Mouse (Mus musculus) liver, embryonic 11.5 days (tissue): Measurements from ENCODE around the gene Trit1. TPM values are rescaled to one million over a fixed set of nuclear protein-coding genes. Genes with fewer than 3 reads are reported as not detected.
"Not testable (repeated sequence)": the region's sequence is repeated elsewhere in the genome, so short reads cannot be mapped to it uniquely, and the experiment has no call there.

ENCODE experiments used
- ATAC-seq: fragments of 200-750 bp; cut with Nextera tagmentation; replicated peaks from 2 replicates; pipeline ENCODE4 v1.8.0; 2017; ENCODE audit warnings: moderate number of reproducible peaks, mild to moderate bottlenecking, moderate TSS enrichment, moderate library complexity; ENCODE audit not compliant: low FRiP score
- DNase-seq: peaks from one replicate; pipeline ENCODE4 v3.0.0-alpha.2; 2017; ENCODE audit warnings: low spot score
- H3K27ac ChIP-seq: fragments of 300-500 bp; sonication (generic); 2 replicates; pipeline ENCODE4 v1.5.1; 2014; ENCODE audit warnings: mild to moderate bottlenecking, low read depth, low read length, control low read depth
- H3K27me3 ChIP-seq: fragments of 300-500 bp; sonication (generic); replicated peaks from 2 replicates; pipeline ENCODE4 v1.6.1; 2014; ENCODE audit warnings: low read length, mixed read lengths; ENCODE audit not compliant: control insufficient read depth, insufficient read depth
- H3K36me3 ChIP-seq: fragments of 300-500 bp; sonication (generic); 2 replicates; pipeline ENCODE4 v1.6.1; 2014; ENCODE audit warnings: mild to moderate bottlenecking, low read length, moderate library complexity, mixed read lengths; ENCODE audit not compliant: control insufficient read depth, insufficient read depth
- H3K4me1 ChIP-seq: fragments of 300-500 bp; sonication (generic); replicated peaks from 2 replicates; pipeline ENCODE4 v1.6.1; 2014; ENCODE audit warnings: low read length, mixed read lengths; ENCODE audit not compliant: control insufficient read depth, insufficient read depth
- H3K4me2 ChIP-seq: fragments of 300-500 bp; sonication (generic); 2 replicates; pipeline ENCODE4 v1.6.1; 2014; ENCODE audit warnings: mild to moderate bottlenecking, control low read depth, moderate library complexity
- H3K4me3 ChIP-seq: fragments of 300-500 bp; sonication (generic); 2 replicates; pipeline ENCODE4 v1.5.1; 2014; ENCODE audit warnings: low read depth, low read length, control low read depth
- H3K9ac ChIP-seq: fragments of 300-500 bp; sonication (generic); 2 replicates; pipeline ENCODE4 v1.6.1; 2014; ENCODE audit warnings: low read depth, low read length, control low read depth
- H3K9me3 ChIP-seq: fragments of 300-500 bp; sonication (generic); 2 replicates; pipeline ENCODE4 v1.6.1; 2016; ENCODE audit warnings: low read length, inconsistent platforms, mixed read lengths; ENCODE audit not compliant: control insufficient read depth
- WGBS: fragments of 180-500 bp; shearing (Covaris S2); extraction: QIAGEN DNeasy Blood & Tissue Kit; methylation state at CpG from one replicate; pipeline ENCODE4 v1.1.7; 2014; 5-methylcytosine and 5-hydroxymethylcytosine counted together
- polyA plus RNA-seq: library from polyadenylated mRNA; unstranded; fragments of >200 nt; fragmentation: Nextera tagmentation; extraction: Ambion mirVana; gene quantifications from 2 replicates; pipeline ENCODE4 v1.2.1, GENCODE M21; 2014

The Trit1 gene
- polyA plus RNA-seq, 1 experiment from 2014 or later = 17.2 TPM

DNA sequence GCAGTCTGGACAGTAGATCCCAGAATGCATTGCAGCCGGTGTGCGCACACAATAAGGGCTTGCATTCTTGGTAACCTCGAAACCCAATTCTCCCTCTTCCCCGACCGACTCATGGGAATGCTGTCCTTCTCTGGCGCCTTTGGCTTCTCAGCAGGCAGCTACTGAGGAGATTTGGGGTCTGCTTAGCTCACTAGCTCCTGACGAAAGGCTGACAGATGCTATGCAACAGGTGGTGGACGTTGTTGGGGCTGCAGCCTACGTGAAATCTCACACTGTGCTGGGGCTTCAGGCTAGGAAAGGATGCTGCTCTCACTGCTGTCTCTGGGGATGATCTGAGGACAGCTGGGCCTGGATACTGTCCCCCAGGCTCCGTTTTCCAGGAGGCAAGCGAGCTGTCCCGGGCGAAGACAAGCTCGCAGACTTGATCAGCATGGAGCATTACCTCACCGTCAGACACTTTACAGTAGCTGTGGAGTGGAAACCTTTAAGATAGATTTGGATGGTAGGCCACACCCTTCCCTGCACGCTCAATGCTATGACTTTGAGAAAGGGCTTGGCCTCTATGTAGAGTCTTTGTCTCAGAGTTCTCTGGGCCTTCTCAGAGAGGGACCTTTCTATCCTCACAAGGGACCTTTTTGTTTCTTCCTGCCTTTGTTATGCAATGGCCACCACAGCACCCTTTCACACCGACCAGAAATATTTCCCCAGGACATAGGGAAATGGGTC, 15.6 kb upstream of the Trit1 start:
- Histone ChIP-seq H3K9ac (no peak overlapping the region), H3K27ac (no peak overlapping the region), H3K4me1 (peaks cover 8% of the 10 kb centered on the region), H3K4me2 (no peak overlapping the region), H3K36me3 (no peaks in the 10 kb centered on the region), H3K9me3 (no peaks in the 10 kb centered on the region), H3K4me3 (no peak overlapping the region), H3K27me3 (peaks cover 50% of the 10 kb centered on the region)
- ATAC-seq = no peak
- DNase-seq = no peak
- 69% methylated on average over 17 of the region's 17 CpGs for WGBS

DNA sequence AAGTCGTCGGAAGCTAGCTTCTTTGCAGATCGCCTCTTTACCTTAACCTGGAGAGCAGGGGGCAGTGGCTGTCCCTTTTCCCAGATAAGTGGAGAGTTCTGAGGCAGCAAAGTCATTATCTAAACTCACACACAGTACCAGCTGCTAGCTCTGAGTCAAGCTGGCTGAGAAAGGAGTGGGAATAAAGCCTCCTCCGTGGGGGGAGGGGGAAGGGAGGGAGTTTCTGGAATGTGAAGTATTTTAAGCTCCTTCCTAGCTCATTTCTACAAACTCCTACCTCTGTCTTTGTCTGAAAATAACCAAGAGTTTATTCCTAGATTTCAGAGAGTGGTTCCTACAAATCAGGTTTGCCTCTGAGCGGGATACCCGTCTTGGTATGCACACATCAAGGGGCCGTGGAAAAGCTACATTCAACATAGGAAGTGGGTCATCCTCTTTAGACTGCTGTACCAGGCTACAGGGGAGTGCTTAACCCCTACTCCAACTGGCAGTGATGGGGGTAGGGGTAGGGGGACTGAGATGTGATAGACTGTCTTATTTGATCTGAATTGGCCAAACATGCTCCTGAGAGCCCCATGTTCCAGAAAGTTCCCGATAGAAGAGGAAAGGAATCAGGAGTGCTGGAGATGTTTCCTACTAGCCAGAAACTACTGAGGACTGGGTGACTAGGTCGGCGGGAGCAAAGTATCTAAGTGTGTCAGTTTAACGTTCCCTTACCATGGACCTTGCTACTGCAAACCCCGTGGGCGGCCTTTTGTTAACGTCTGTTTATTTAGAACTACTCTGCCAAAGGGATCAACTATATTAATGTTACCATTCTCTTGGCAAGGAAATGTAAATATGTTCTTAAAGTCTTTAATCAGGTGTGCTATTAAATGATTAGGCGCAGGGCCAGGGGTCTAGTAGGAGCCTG, 11.1 kb upstream of the Trit1 start:
- no peak for DNase-seq
- H3K4me2 ChIP-seq = peak overlapping the region; percentile 31; the same call in 1 of the 2 replicates
- no peak overlapping the region for H3K4me3 ChIP-seq
- peak; percentile 56 for ATAC-seq
- H3K9ac ChIP-seq = no peak overlapping the region
- H3K4me1 ChIP-seq = peaks cover 8% of the 10 kb centered on the region
- H3K36me3 ChIP-seq = no peaks in the 10 kb centered on the region
- WGBS = 40% methylated on average over 15 of the region's 15 CpGs
- H3K27ac ChIP-seq = no peak overlapping the region
- H3K9me3 ChIP-seq = no peaks in the 10 kb centered on the region
- peaks cover 4% of the 10 kb centered on the region for H3K27me3 ChIP-seq

DNA sequence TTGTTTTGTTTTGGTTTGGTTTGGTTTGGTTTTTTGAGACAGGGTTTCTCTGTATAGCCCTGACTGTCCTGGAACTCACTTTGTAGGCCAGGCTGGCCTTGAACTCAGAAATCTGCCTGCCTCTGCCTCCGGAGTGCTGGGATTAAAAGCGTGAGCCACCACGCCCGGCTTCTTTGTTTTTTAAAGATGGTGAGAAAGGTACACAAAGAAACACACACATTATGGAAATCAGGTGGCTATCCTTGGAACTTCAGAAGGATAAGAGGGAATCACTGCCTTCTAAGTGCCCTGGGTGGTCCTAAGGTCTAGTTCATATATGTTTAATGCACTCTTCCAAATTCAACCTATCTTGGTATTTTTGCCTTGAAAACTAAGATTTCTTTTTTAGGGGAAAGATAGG, 3.9 kb upstream of the Trit1 start:
- not testable (repeated sequence) for ATAC-seq

DNA sequence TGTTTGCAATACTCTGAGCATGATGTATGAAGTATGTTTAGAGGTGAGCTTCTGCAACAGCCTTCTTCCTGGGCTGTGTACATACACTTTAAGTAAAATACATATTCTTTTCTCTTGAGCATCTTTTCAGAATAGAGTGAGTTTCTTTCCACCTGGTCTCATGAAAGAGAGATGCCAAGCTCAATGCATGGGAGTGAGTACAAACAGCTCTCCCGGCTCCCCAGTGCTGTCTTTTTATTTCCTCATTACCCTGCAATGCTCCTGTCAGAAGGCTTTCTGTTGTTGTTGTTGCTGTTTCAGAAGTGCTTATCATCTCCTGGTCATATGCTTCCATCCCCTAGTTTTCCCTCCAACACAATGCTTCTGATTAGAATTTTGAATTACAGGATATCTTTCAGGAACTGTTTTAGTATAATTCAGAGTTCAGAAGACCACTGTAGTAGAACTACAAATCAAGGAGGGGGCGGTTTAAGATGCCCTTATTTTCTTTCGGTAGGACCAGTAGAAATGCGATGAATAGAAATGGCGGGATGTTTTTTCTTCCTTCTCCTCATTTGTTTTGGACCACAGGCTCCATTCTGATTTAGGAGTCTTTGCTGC, 3.0 kb upstream of the Trit1 start:
- H3K36me3 ChIP-seq = no peaks in the 10 kb centered on the region
- H3K27ac ChIP-seq = no peak overlapping the region
- DNase-seq = no peak
- WGBS = 62% methylated on average over 5 of the region's 5 CpGs
- no peak for ATAC-seq
- H3K4me1 ChIP-seq = peaks cover 10% of the 10 kb centered on the region
- H3K4me3 ChIP-seq = no peak overlapping the region
- H3K9me3 ChIP-seq = no peaks in the 10 kb centered on the region
- H3K4me2 ChIP-seq = no peak overlapping the region
- H3K9ac ChIP-seq = no peak overlapping the region
- H3K27me3 ChIP-seq = no peaks in the 10 kb centered on the region

More for the DNA sequence above, 3.9 kb upstream of the Trit1 start:
- not testable (repeated sequence) for H3K9ac ChIP-seq, H3K36me3 ChIP-seq, H3K27ac ChIP-seq, H3K4me1 ChIP-seq, H3K4me3 ChIP-seq, H3K27me3 ChIP-seq, H3K9me3 ChIP-seq, H3K4me2 ChIP-seq, DNase-seq
- 85% methylated on average over 4 of the region's 4 CpGs for WGBS

DNA sequence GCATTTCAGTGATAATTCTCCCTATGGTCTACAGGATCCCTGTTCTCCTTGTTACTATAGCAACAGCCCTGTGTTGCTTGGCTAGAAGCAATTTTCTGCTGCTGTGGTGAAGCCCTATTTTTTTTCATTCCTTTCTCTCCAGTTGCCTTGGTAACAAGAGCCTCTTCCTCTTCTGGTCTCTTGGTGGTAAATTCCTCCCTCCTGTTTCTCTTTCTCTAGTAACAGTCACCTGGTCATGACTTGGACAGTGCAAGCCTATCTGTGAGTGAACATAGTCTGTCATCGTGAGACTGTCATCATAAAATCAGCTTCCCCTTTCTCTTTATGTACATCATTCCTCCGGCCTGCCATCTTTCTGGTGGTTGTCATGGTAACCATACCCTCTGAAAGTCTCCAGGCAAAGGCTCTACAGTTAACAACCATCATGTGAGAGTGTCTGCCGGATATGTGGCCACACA, 2.4 kb upstream of the Trit1 start:
- no peak overlapping the region for H3K4me3 ChIP-seq
- H3K27ac ChIP-seq = no peak overlapping the region
- no peaks in the 10 kb centered on the region for H3K27me3 ChIP-seq
- ATAC-seq (no peak), DNase-seq (no peak)
- H3K9me3 ChIP-seq = no peaks in the 10 kb centered on the region
- WGBS = 60% methylated on average over 3 of the region's 3 CpGs
- H3K9ac ChIP-seq = no peak overlapping the region
- H3K4me1 ChIP-seq = peaks cover 15% of the 10 kb centered on the region
- no peaks in the 10 kb centered on the region for H3K36me3 ChIP-seq
- H3K4me2 ChIP-seq = no peak overlapping the region

DNA sequence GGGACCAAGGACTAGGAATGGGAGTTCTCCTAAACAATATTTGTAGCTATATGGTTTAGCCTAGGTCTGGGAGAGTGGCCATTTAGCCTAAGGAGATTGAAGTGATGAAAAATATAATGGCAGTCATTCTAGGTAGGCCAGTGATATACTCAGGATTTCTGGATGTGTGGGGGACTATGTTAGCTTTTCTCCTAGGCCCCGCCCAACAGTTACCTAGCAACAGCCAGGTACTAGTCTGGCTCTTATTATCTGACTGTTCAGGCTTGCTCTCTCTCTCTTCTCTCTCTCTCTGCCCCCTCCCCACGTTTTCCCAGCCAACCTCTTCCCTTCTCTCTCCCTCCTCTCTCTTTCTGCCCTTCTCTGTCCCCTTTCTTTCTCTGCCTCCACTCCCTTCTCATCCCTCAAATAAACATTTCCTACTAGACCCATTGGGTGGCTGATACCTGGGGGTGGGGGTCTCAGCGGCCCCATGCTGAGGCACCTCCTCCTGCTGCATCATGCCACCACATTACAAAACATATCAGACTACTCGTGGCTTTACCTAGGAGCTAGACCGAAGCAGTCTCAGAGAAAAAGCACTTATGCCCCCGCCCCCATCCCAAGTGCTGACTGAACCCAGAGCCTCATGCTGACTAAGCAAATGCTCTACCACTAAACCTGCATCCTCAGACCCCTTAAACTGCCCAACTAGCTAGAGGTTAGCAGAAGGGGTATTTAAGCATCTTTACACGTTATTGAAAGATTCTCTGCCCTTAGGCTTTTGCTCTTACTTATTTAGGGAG, 1.7 kb upstream of the Trit1 start:
- 32% methylated on average over 7 of the region's 7 CpGs for WGBS
- Histone ChIP-seq H3K4me2 (no peak overlapping the region), H3K27ac (no peak overlapping the region), H3K4me1 (peaks cover 16% of the 10 kb centered on the region), H3K27me3 (no peaks in the 10 kb centered on the region), H3K9me3 (no peaks in the 10 kb centered on the region), H3K4me3 (no peak overlapping the region), H3K36me3 (no peaks in the 10 kb centered on the region), H3K9ac (no peak overlapping the region)
- no peak for DNase-seq
- no peak for ATAC-seq

DNA sequence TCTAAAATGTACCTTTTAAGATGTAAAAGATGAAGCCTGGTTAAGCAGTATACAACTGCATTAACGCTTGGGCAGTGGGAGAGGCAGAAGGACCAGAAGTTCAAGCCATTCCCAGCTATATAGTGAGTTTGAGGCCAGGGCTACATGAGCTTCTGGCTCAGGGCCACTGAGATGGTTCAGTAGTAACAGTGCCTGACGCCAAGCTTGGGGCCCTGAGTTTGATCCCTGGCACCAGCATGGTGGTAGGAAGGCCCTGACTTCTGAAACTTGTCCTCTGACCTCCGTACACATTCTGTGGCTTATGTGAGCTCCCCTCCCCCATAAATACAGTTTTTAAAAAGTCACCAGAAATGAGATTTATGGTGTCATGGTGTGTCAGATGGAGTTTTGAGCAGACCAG, 5.2 kb downstream of the Trit1 start:
- DNase-seq (no peak), ATAC-seq (no peak)
- Histone ChIP-seq H3K4me3 (no peak overlapping the region), H3K27ac (no peak overlapping the region), H3K36me3 (peaks cover 14% of the 10 kb centered on the region), H3K27me3 (no peaks in the 10 kb centered on the region), H3K4me2 (no peak overlapping the region), H3K4me1 (peaks cover 21% of the 10 kb centered on the region), H3K9ac (no peak overlapping the region), H3K9me3 (no peaks in the 10 kb centered on the region)
- 93% methylated on average over 3 of the region's 3 CpGs for WGBS

DNA sequence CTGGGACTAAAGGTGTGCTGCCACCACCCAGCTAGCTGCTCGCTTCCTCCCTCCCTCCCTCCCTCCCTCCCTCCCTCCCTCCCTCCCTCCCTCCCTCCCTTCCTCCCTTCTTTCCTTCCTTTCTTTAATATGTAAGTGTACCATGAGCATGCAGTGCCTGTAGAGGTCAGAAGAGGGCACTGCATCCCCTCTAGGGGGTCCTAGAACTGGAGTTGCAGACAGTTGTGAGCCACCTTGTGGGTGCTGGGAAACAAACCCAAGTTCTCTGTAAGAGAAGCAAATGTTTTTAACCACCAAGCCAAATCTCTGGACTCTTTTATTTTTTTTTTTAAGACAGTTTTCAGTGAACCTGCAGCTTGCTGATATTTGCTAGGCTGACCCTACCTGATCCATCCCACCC, 6.5 kb downstream of the Trit1 start:
- H3K9me3 ChIP-seq = no peaks in the 10 kb centered on the region
- DNase-seq (no peak), ATAC-seq (no peak)
- H3K27ac ChIP-seq = no peak overlapping the region
- 83% methylated on average over 1 of the region's 1 CpGs for WGBS
- H3K36me3 ChIP-seq = peaks cover 17% of the 10 kb centered on the region
- H3K4me1 ChIP-seq = peaks cover 20% of the 10 kb centered on the region
- no peaks in the 10 kb centered on the region for H3K27me3 ChIP-seq
- H3K4me3 ChIP-seq = no peak overlapping the region
- no peak overlapping the region for H3K4me2 ChIP-seq
- H3K9ac ChIP-seq = no peak overlapping the region
